Mouse (Mus musculus) monocyte, adult 59 days (primary cell): ENCODE results near the gene Btbd35f1. TPM values are rescaled to one million over a fixed set of nuclear protein-coding genes. Genes with fewer than 3 reads are reported as not detected.

Experiments used
- total RNA-seq, 2 experiments: library from RNA; stranded (reverse); gene quantifications; one replicate each; pipeline ENCODE4 v1.2.4; 2023

Btbd35f1 gene
- total RNA-seq = not detected

GRCm38 (mm10) chrX:32559755-32560154 is at the start of gene Btbd35f1:
Gene Btbd35f1 (plus strand): TSS chrX:32560055.

Other genes starting within 250 kb of the Btbd35f1 start
- gene Gm5926, start 90.7 kb downstream of the Btbd35f1 start, total RNA-seq = not detected
- not detected for gene Btbd35f21, start 166.1 kb downstream of the Btbd35f1 start, total RNA-seq